Mouse (Mus musculus): ENCODE measurements around the gene Spata32. TPM values are rescaled to one million over a fixed set of nuclear protein-coding genes. Genes with fewer than 3 reads are reported as not detected.
A peak's percentile ranks its signal among the peaks of the same experiment; 100 is the strongest.

The Spata32 gene
- polyA plus RNA-seq, 1 experiment from 2014 or later: 1.3 TPM

GRCm38 (mm10) chr11:103170494-103171285, 47.5 kb downstream of the Spata32 start, which contains the start of gene Fmnl1:
Gene Fmnl1, plus strand, starts transcription at chr11:103171107.
- Histone ChIP-seq H3K27me3 (replicated peaks; ENCODE audit: control insufficient read depth, insufficient read depth, low read length) (no peaks in the 10 kb centered on the region), H3K4me2 (ENCODE audit: low read length) (peak within 1 kb of the TSS; percentile 79), H3K4me1 (ENCODE audit: control insufficient read depth, insufficient read depth, low read depth, low read length) (peaks cover 26% of the 10 kb centered on the region), H3K36me3 (ENCODE audit: control insufficient read depth, insufficient read depth, low read length) (no peaks in the 10 kb centered on the region), H3K9ac (ENCODE audit: low read depth, low read length) (peak within 1 kb of the TSS; percentile 89), H3K9me3 (ENCODE audit: control insufficient read depth, low read length) (no peaks in the 10 kb centered on the region), H3K4me3 (ENCODE audit: low read length) (peak within 1 kb of the TSS; percentile 78), H3K27ac (ENCODE audit: low read depth, low read length) (peak within 1 kb of the TSS; percentile 74)
- ATAC-seq: peak; percentile 84
- WGBS: 1% methylated on average over 56 of the region's 84 CpGs

DNA sequence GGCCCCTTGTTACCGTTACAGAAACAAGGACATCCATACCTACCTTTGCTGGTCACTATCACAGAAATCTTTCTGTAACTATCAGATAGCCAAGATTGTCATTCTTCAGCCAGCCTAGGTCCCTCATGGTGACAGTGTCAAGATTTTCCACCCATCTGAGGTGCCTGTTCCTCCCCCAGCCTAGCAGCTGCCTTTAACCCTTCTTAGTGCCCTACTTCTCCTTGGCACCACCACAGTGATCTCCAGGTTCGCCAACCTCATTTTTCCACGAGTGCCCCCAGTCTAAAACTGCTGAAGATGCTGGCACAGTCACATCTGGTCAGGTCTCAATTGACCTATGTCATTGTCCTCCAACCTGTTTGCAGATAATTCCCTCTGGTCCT, 48.1 kb downstream of the Spata32 start:
- Histone ChIP-seq H3K9me3 (ENCODE audit: control insufficient read depth, low read length) (no peaks in the 10 kb centered on the region), H3K9ac (ENCODE audit: low read depth, low read length) (peak overlapping the region; percentile 49; the same call in 1 of the 2 replicates), H3K36me3 (ENCODE audit: control insufficient read depth, insufficient read depth, low read length) (no peaks in the 10 kb centered on the region), H3K4me3 (ENCODE audit: low read length) (peak overlapping the region; percentile 78), H3K27ac (ENCODE audit: low read depth, low read length) (peak overlapping the region; percentile 74), H3K27me3 (replicated peaks; ENCODE audit: control insufficient read depth, insufficient read depth, low read length) (no peaks in the 10 kb centered on the region), H3K4me1 (ENCODE audit: control insufficient read depth, insufficient read depth, low read depth, low read length) (peaks cover 26% of the 10 kb centered on the region), H3K4me2 (ENCODE audit: low read length) (peak overlapping the region; percentile 79)
- 40% methylated on average over 3 of the region's 3 CpGs for WGBS
- ATAC-seq: peak; percentile 9; the same call in 1 of the 2 replicates

- Histone ChIP-seq H3K27me3 (replicated peaks; ENCODE audit: control insufficient read depth, insufficient read depth, low read length) (no peaks in the 10 kb centered on the region), H3K36me3 (ENCODE audit: control insufficient read depth, insufficient read depth, low read length) (no peaks in the 10 kb centered on the region), H3K9ac (ENCODE audit: low read depth, low read length) (peak overlapping the region; percentile 49; the same call in 1 of the 2 replicates), H3K9me3 (ENCODE audit: control insufficient read depth, low read length) (no peaks in the 10 kb centered on the region), H3K4me1 (ENCODE audit: control insufficient read depth, insufficient read depth, low read depth, low read length) (peaks cover 26% of the 10 kb centered on the region), H3K27ac (ENCODE audit: low read depth, low read length) (peak overlapping the region; percentile 74), H3K4me3 (ENCODE audit: low read length) (peak overlapping the region; percentile 78), H3K4me2 (ENCODE audit: low read length) (peak overlapping the region; percentile 79)
- 84% methylated on average over 5 of the region's 5 CpGs for WGBS
- ATAC-seq: no peak
These were observed 48.6 kb downstream of the Spata32 start for GRCm38 (mm10) chr11:103169664-103170063.

DNA sequence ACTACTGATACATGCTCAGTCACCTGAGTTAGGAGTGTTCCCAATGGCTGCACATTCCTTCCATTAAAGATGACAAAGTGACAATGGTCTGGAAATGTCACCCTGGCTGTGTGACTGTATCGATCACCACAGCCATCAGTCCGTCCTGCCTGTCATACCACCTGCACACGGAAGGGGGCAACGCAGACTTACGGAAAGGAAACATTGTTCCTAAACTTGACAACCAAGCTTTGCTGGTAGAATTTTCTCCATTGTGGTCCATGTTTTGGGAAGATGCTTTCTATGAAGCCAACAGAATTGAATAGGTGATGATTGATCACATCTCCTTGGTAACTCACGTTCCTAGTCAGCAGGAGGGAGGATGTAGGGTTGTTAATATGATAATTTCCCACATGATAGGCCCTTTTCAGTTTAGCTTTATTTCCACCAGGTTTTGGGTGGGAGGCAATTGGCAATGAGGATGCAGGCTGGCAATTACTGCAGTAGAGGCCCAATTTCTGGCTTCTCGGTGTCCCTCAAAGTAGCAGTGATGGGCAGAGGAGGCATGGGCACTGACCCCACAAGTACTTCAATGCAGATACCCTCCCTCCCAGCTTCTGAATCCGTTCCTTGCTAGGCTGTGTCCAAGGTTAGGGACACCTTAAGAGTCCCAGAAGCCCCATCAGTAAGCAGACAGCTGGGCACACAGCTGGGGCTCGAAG, 49.4 kb downstream of the Spata32 start:
- WGBS: 25% methylated on average over 9 of the region's 9 CpGs
- Histone ChIP-seq H3K36me3 (ENCODE audit: control insufficient read depth, insufficient read depth, low read length) (no peaks in the 10 kb centered on the region), H3K4me3 (ENCODE audit: low read length) (no peak overlapping the region), H3K4me2 (ENCODE audit: low read length) (no peak overlapping the region), H3K4me1 (ENCODE audit: control insufficient read depth, insufficient read depth, low read depth, low read length) (peaks cover 23% of the 10 kb centered on the region), H3K9me3 (ENCODE audit: control insufficient read depth, low read length) (no peaks in the 10 kb centered on the region), H3K9ac (ENCODE audit: low read depth, low read length) (no peak overlapping the region), H3K27me3 (replicated peaks; ENCODE audit: control insufficient read depth, insufficient read depth, low read length) (no peaks in the 10 kb centered on the region), H3K27ac (ENCODE audit: low read depth, low read length) (peak overlapping the region; percentile 30; the same call in 1 of the 2 replicates)
- no peak for ATAC-seq

GRCm38 (mm10) chr11:103164391-103164790, 53.8 kb downstream of the Spata32 start:
- H3K36me3 ChIP-seq (ENCODE audit: control insufficient read depth, insufficient read depth, low read length): no peaks in the 10 kb centered on the region
- H3K4me3 ChIP-seq (ENCODE audit: low read length): no peak overlapping the region
- ATAC-seq: no peak
- H3K4me2 ChIP-seq (ENCODE audit: low read length): no peak overlapping the region
- no peaks in the 10 kb centered on the region for H3K9me3 ChIP-seq (ENCODE audit: control insufficient read depth, low read length)
- H3K27ac ChIP-seq (ENCODE audit: low read depth, low read length): no peak overlapping the region
- H3K9ac ChIP-seq (ENCODE audit: low read depth, low read length): no peak overlapping the region
- peaks cover 6% of the 10 kb centered on the region for H3K4me1 ChIP-seq (ENCODE audit: control insufficient read depth, insufficient read depth, low read depth, low read length)
- WGBS: 36% methylated on average over 10 of the region's 10 CpGs
- H3K27me3 ChIP-seq (replicated peaks; ENCODE audit: control insufficient read depth, insufficient read depth, low read length): no peaks in the 10 kb centered on the region

DNA sequence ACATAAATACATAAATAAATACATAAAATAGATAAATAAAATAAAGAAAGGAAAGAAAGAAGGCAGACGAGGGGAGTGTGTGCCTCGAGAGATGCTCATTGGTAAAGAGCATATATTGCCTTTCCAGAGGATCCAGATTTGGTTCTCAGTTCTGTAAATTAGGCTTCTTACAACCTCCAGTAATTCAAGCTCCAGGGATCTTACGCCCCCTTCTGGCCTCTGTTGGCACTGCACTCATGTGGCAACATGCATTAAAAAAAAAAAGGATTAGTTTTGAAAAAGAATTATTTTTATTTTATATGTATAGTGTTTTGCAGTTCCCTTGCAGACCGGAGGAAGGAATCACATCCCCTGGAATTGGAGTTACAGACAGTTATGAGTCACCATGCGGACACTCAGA, 56.1 kb downstream of the Spata32 start:
- H3K9me3 ChIP-seq (ENCODE audit: control insufficient read depth, low read length): no peaks in the 10 kb centered on the region
- no peaks in the 10 kb centered on the region for H3K27me3 ChIP-seq (replicated peaks; ENCODE audit: control insufficient read depth, insufficient read depth, low read length)
- no peak overlapping the region for H3K4me3 ChIP-seq (ENCODE audit: low read length)
- no peak overlapping the region for H3K9ac ChIP-seq (ENCODE audit: low read depth, low read length)
- WGBS: 89% methylated on average over 5 of the region's 5 CpGs
- no peak overlapping the region for H3K27ac ChIP-seq (ENCODE audit: low read depth, low read length)
- peaks cover 5% of the 10 kb centered on the region; the same call in 1 of the 2 replicates for H3K4me1 ChIP-seq (ENCODE audit: control insufficient read depth, insufficient read depth, low read depth, low read length)
- ATAC-seq: no peak
- no peaks in the 10 kb centered on the region for H3K36me3 ChIP-seq (ENCODE audit: control insufficient read depth, insufficient read depth, low read length)
- no peak overlapping the region for H3K4me2 ChIP-seq (ENCODE audit: low read length)

DNA sequence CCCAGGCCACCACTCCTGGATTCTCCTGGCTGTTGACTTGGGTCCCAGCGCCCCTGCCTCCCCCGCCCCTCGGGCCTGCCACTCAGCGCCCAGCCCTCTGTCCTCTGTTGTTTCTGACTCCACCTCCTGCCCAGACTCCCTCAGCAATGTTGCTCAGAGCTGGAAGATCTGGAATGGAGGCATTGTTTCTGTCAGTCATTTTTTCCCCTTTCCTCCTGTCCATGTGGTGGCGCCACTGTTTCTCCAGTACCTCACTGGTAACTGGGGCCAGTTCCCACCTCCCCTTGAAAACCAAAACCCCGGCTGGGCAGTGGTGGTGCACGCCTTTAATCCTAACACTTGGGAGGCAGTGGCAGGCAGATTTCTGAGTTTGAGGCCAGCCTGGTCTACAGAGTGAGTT, 56.8 kb downstream of the Spata32 start:
- no peak overlapping the region for H3K4me3 ChIP-seq (ENCODE audit: low read length)
- H3K27me3 ChIP-seq (replicated peaks; ENCODE audit: control insufficient read depth, insufficient read depth, low read length): no peaks in the 10 kb centered on the region
- WGBS: 75% methylated on average over 7 of the region's 7 CpGs
- no peaks in the 10 kb centered on the region for H3K36me3 ChIP-seq (ENCODE audit: control insufficient read depth, insufficient read depth, low read length)
- no peak for ATAC-seq
- H3K27ac ChIP-seq (ENCODE audit: low read depth, low read length): no peak overlapping the region
- no peaks in the 10 kb centered on the region for H3K9me3 ChIP-seq (ENCODE audit: control insufficient read depth, low read length)
- no peak overlapping the region for H3K4me2 ChIP-seq (ENCODE audit: low read length)
- peaks cover 5% of the 10 kb centered on the region; the same call in 1 of the 2 replicates for H3K4me1 ChIP-seq (ENCODE audit: control insufficient read depth, insufficient read depth, low read depth, low read length)
- H3K9ac ChIP-seq (ENCODE audit: low read depth, low read length): no peak overlapping the region

- Histone ChIP-seq H3K9ac (ENCODE audit: low read depth, low read length) (no peak overlapping the region), H3K27me3 (replicated peaks; ENCODE audit: control insufficient read depth, insufficient read depth, low read length) (no peaks in the 10 kb centered on the region), H3K27ac (ENCODE audit: low read depth, low read length) (no peak overlapping the region), H3K4me2 (ENCODE audit: low read length) (no peak overlapping the region), H3K4me3 (ENCODE audit: low read length) (no peak overlapping the region), H3K9me3 (ENCODE audit: control insufficient read depth, low read length) (no peaks in the 10 kb centered on the region), H3K36me3 (ENCODE audit: control insufficient read depth, insufficient read depth, low read length) (no peaks in the 10 kb centered on the region), H3K4me1 (ENCODE audit: control insufficient read depth, insufficient read depth, low read depth, low read length) (peaks cover 5% of the 10 kb centered on the region; the same call in 1 of the 2 replicates)
- 92% methylated on average over 11 of the region's 11 CpGs for WGBS
- no peak for ATAC-seq
These were observed 57.5 kb downstream of the Spata32 start for GRCm38 (mm10) chr11:103160738-103161137.
